Mouse (Mus musculus) midbrain, embryonic 15.5 days (tissue): ENCODE data around the gene Rgs7. TPM values are rescaled to one million over a fixed set of nuclear protein-coding genes. Genes with fewer than 3 reads are reported as not detected.
A peak's percentile ranks its signal among the peaks of the same experiment; 100 is the strongest.

Experiments
- ATAC-seq: fragments of 200-750 bp; cut with Nextera tagmentation; replicated peaks from 2 replicates; pipeline ENCODE4 v1.8.0; 2017; ENCODE audit warnings: moderate TSS enrichment
- H3K27ac ChIP-seq: fragments of 300-500 bp; sonication (generic); 2 replicates; pipeline ENCODE4 v1.5.1; 2015; ENCODE audit warnings: mild to moderate bottlenecking, inconsistent platforms
- H3K27me3 ChIP-seq: fragments of 300-500 bp; sonication (generic); replicated peaks from 2 replicates; pipeline ENCODE4 v1.6.1; 2015; ENCODE audit warnings: inconsistent platforms
- H3K36me3 ChIP-seq: fragments of 300-500 bp; sonication (generic); replicated peaks from 2 replicates; pipeline ENCODE4 v1.6.1; 2015; ENCODE audit warnings: inconsistent platforms
- H3K4me1 ChIP-seq: fragments of 300-500 bp; sonication (generic); 2 replicates; pipeline ENCODE4 v1.6.1; 2015; ENCODE audit warnings: inconsistent platforms
- H3K4me2 ChIP-seq: fragments of 300-500 bp; sonication (generic); 2 replicates; pipeline ENCODE4 v1.6.1; 2015; ENCODE audit warnings: inconsistent platforms, mild to moderate bottlenecking, moderate library complexity
- H3K4me3 ChIP-seq: fragments of 300-500 bp; sonication (generic); 2 replicates; pipeline ENCODE4 v1.5.1; 2015; ENCODE audit warnings: mild to moderate bottlenecking, inconsistent platforms
- H3K9ac ChIP-seq: fragments of 300-500 bp; sonication (generic); 2 replicates; pipeline ENCODE4 v1.6.1; 2015; ENCODE audit warnings: mild to moderate bottlenecking, inconsistent platforms
- H3K9me3 ChIP-seq: fragments of 300-500 bp; sonication (generic); 2 replicates; pipeline ENCODE4 v1.6.1; 2016; ENCODE audit warnings: inconsistent platforms
- WGBS: fragments of 180-500 bp; shearing (Covaris S2); methylation state at CpG from one replicate; pipeline ENCODE4 v1.1.7; 2015; ENCODE audit warnings: mixed read lengths; 5-methylcytosine and 5-hydroxymethylcytosine counted together
- polyA plus RNA-seq: library from polyadenylated mRNA; unstranded; fragments of >200 nt; fragmentation: Nextera tagmentation; extraction: Ambion mirVana; gene quantifications from 2 replicates; pipeline ENCODE4 v1.2.1, GENCODE M21; 2015

Rgs7 gene
- polyA plus RNA-seq, 1 experiment from 2014 or later, result 39.1 TPM

- ATAC-seq, result no peak
- H3K36me3 ChIP-seq, result no peaks in the 10 kb centered on the region
- WGBS, result 93% methylated on average over 1 of the region's 1 CpGs
- no peak overlapping the region for H3K4me3 ChIP-seq
- H3K27me3 ChIP-seq, result no peaks in the 10 kb centered on the region
- H3K9me3 ChIP-seq, result no peaks in the 10 kb centered on the region
- no peak overlapping the region for H3K9ac ChIP-seq
- no peak overlapping the region for H3K4me2 ChIP-seq
- H3K4me1 ChIP-seq, result no peaks in the 10 kb centered on the region
- no peak overlapping the region for H3K27ac ChIP-seq
These were observed 383.9 kb downstream of the Rgs7 start for GRCm38 (mm10) chr1:175108270-175108860.

GRCm38 (mm10) chr1:175106315-175106714, 386.0 kb downstream of the Rgs7 start:
- Histone ChIP-seq H3K4me2 (no peak overlapping the region), H3K36me3 (no peaks in the 10 kb centered on the region), H3K4me3 (no peak overlapping the region), H3K27ac (no peak overlapping the region), H3K27me3 (no peaks in the 10 kb centered on the region), H3K4me1 (no peaks in the 10 kb centered on the region), H3K9ac (no peak overlapping the region), H3K9me3 (no peaks in the 10 kb centered on the region)
- WGBS, result 32% methylated on average over 1 of the region's 1 CpGs
- no peak for ATAC-seq

DNA sequence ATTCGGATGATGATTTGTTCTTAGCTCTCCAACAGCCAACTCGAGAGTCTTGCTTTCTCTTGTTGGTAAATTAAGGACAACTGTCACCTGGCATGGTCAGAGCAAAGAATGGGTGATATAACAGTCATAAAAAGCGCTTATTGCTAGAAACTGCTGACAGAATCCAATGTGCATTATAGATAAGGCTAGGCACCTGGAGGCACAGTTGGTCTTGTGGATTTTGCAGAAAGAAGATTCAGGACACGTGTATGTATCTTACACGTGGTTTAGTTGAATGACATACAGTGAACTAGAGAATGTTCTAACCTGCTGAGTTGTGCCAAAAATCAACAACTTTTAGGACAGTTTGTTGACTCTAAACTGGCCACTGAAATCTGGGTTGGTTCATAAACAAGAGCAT, 386.9 kb downstream of the Rgs7 start:
- no peaks in the 10 kb centered on the region for H3K27me3 ChIP-seq
- no peak for ATAC-seq
- WGBS, result 88% methylated on average over 5 of the region's 5 CpGs
- no peaks in the 10 kb centered on the region for H3K9me3 ChIP-seq
- H3K36me3 ChIP-seq, result no peaks in the 10 kb centered on the region
- no peak overlapping the region for H3K9ac ChIP-seq
- no peaks in the 10 kb centered on the region for H3K4me1 ChIP-seq
- no peak overlapping the region for H3K4me2 ChIP-seq
- no peak overlapping the region for H3K4me3 ChIP-seq
- no peak overlapping the region for H3K27ac ChIP-seq

GRCm38 (mm10) chr1:175097014-175097413, 395.3 kb downstream of the Rgs7 start:
- WGBS, result 45% methylated on average over 3 of the region's 3 CpGs

GRCm38 (mm10) chr1:175082104-175082503, 410.2 kb downstream of the Rgs7 start:
- no peaks in the 10 kb centered on the region for H3K4me1 ChIP-seq
- no peaks in the 10 kb centered on the region for H3K36me3 ChIP-seq
- H3K4me2 ChIP-seq, result no peak overlapping the region
- no peaks in the 10 kb centered on the region for H3K9me3 ChIP-seq
- no peak overlapping the region for H3K4me3 ChIP-seq
- 70% methylated on average over 1 of the region's 1 CpGs for WGBS
- no peak for ATAC-seq
- H3K27ac ChIP-seq, result no peak overlapping the region
- H3K9ac ChIP-seq, result no peak overlapping the region
- H3K27me3 ChIP-seq, result no peaks in the 10 kb centered on the region

More at GRCm38 (mm10) chr1:175097014-175097413, 395.3 kb downstream of the Rgs7 start:
- Histone ChIP-seq H3K4me2 (no peak overlapping the region), H3K27ac (no peak overlapping the region), H3K4me1 (no peaks in the 10 kb centered on the region), H3K9me3 (no peaks in the 10 kb centered on the region), H3K27me3 (no peaks in the 10 kb centered on the region), H3K36me3 (no peaks in the 10 kb centered on the region), H3K4me3 (no peak overlapping the region), H3K9ac (no peak overlapping the region)
- ATAC-seq, result no peak

DNA sequence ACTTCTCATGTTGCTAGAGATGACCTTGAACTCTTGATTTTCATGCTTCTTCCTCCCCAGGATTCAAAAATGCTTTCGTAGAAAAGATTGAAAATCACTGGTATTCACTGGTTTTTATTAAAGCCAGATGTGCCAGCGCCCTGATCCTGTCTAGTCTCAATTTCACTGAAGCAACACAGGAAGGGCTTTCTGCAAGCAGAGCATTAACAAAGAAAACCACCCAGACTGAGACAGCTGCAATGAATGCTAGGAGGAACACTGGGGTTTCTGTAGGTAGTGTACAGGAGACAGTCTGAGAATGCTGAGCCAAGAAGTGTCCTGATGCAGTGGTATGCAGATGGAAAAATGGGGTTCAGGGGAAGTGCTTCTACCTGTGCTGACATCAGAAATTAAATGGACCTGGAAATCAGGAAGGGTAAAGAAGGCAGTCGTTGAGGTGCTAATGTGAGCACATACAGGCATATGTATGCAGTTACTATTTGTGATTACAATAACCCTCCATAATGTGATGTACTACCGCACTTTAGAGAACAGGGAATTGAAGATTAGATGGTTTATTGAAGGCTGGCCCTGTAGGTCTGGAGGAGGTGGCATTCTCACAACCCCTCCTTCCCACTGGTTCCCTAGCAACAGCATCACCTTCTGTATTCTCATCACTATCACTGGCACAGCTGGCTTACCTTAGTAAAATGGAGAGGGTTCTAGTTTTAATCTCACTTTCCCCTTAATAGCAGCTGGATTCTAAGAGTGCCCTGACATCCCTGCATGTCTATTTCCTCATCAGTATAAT, 412.3 kb downstream of the Rgs7 start:
- Histone ChIP-seq H3K4me1 (no peaks in the 10 kb centered on the region), H3K9ac (no peak overlapping the region), H3K27ac (no peak overlapping the region), H3K27me3 (no peaks in the 10 kb centered on the region), H3K4me3 (no peak overlapping the region), H3K4me2 (no peak overlapping the region), H3K36me3 (no peaks in the 10 kb centered on the region), H3K9me3 (no peaks in the 10 kb centered on the region)
- ATAC-seq, result peak; percentile 60; the same call in 1 of the 2 replicates
- 79% methylated on average over 4 of the region's 4 CpGs for WGBS

GRCm38 (mm10) chr1:175073500-175074232, 418.6 kb downstream of the Rgs7 start:
- Histone ChIP-seq H3K9me3 (no peaks in the 10 kb centered on the region), H3K27me3 (no peaks in the 10 kb centered on the region), H3K27ac (no peak overlapping the region), H3K4me2 (no peak overlapping the region), H3K36me3 (no peaks in the 10 kb centered on the region), H3K4me3 (no peak overlapping the region), H3K4me1 (no peaks in the 10 kb centered on the region), H3K9ac (no peak overlapping the region)
- ATAC-seq, result no peak
- 95% methylated on average over 1 of the region's 1 CpGs for whole genome bisulfite sequencing

DNA sequence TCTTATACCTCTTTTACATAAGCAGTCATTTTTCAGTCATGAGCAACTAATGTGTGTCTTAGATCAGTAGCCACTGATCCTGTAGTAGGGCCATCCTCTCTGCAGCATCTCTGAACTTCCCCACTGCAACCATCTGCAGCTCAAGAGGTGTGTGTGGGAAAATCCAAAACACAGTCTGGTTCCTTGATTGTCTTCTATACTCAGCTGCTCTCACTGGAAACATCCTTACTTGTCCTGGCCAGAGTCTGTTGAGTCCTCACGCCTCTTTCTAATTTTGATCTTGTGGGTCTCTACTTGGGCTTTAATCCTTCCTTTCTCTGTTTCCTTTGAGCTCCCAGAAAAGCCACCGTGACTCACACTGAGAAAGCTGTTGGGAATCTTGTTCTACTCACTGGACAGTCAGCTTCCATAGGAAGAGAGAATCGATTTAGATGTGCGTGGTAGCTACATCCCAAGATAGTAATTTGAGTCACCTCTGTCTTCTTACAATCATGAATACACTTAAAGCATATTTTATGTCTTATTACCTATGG, 422.5 kb downstream of the Rgs7 start:
- WGBS, result 67% methylated on average over 4 of the region's 4 CpGs

GRCm38 (mm10) chr1:175049121-175049520, 443.2 kb downstream of the Rgs7 start:
- no peaks in the 10 kb centered on the region for H3K27me3 ChIP-seq
- H3K4me2 ChIP-seq, result no peak overlapping the region
- 84% methylated on average over 6 of the region's 6 CpGs for WGBS
- no peak overlapping the region for H3K4me3 ChIP-seq
- H3K4me1 ChIP-seq, result no peaks in the 10 kb centered on the region
- no peaks in the 10 kb centered on the region for H3K9me3 ChIP-seq
- no peaks in the 10 kb centered on the region for H3K36me3 ChIP-seq
- no peak for ATAC-seq
- H3K27ac ChIP-seq, result no peak overlapping the region
- H3K9ac ChIP-seq, result no peak overlapping the region

More for the DNA sequence above, 422.5 kb downstream of the Rgs7 start:
- Histone ChIP-seq H3K9me3 (no peaks in the 10 kb centered on the region), H3K4me2 (no peak overlapping the region), H3K27ac (no peak overlapping the region), H3K27me3 (no peaks in the 10 kb centered on the region), H3K4me3 (no peak overlapping the region), H3K9ac (no peak overlapping the region), H3K36me3 (no peaks in the 10 kb centered on the region), H3K4me1 (no peaks in the 10 kb centered on the region)
- ATAC-seq, result no peak

DNA sequence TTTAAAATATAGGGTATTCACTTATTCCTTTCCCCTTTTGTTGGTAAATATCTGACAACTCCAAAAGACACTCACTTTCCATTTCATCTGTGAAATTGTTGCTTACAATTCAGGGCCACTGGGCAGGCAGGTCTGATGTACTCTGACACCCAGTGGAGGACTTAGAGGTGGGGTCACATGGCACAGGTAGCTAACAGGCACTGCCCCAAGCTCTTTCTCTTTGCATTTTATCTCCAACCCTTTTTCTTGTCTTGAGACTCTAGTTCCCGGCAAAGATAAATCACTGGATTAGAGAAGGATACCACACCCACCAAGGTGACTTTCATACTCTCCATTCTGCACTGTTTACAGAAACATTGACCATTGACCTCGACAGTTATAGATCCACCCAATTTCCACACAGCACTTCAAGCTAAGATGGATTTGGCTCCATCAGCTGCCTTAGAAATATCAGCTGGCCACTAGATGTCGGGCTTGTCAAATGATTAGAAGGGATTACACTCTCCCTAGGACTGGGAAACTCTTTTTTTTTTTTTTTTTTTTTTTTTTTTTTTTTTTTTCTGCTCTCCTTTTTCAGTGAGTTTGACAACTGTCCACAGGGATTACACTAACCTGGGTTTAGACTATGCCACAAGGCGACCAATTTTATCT, 451.0 kb downstream of the Rgs7 start:
- no peaks in the 10 kb centered on the region for H3K4me1 ChIP-seq
- H3K27ac ChIP-seq, result no peak overlapping the region
- H3K9me3 ChIP-seq, result no peaks in the 10 kb centered on the region
- H3K9ac ChIP-seq, result no peak overlapping the region
- H3K36me3 ChIP-seq, result no peaks in the 10 kb centered on the region
- 65% methylated on average over 4 of the region's 4 CpGs for WGBS
- H3K4me3 ChIP-seq, result no peak overlapping the region
- ATAC-seq, result peak; percentile 93
- no peaks in the 10 kb centered on the region for H3K27me3 ChIP-seq
- no peak overlapping the region for H3K4me2 ChIP-seq

- Histone ChIP-seq H3K4me2 (no peak overlapping the region), H3K4me3 (no peak overlapping the region), H3K27ac (no peak overlapping the region), H3K9ac (no peak overlapping the region), H3K4me1 (no peaks in the 10 kb centered on the region), H3K27me3 (no peaks in the 10 kb centered on the region), H3K36me3 (no peaks in the 10 kb centered on the region), H3K9me3 (no peaks in the 10 kb centered on the region)
- ATAC-seq, result no peak
- 91% methylated on average over 4 of the region's 4 CpGs for WGBS
These were observed 452.3 kb downstream of the Rgs7 start for GRCm38 (mm10) chr1:175040038-175040437.

GRCm38 (mm10) chr1:175039567-175039966, 452.7 kb downstream of the Rgs7 start:
- WGBS, result 11% methylated on average over 6 of the region's 6 CpGs
- H3K9ac ChIP-seq, result no peak overlapping the region
- H3K9me3 ChIP-seq, result no peaks in the 10 kb centered on the region
- H3K36me3 ChIP-seq, result no peaks in the 10 kb centered on the region
- no peak overlapping the region for H3K4me3 ChIP-seq
- H3K27ac ChIP-seq, result no peak overlapping the region
- ATAC-seq, result peak; percentile 60; the same call in 1 of the 2 replicates
- H3K4me1 ChIP-seq, result no peaks in the 10 kb centered on the region
- H3K27me3 ChIP-seq, result no peaks in the 10 kb centered on the region
- H3K4me2 ChIP-seq, result no peak overlapping the region
